Mouse (Mus musculus): Measurements from ENCODE around the gene Adap1. TPM values are rescaled to one million over a fixed set of nuclear protein-coding genes. Genes with fewer than 3 reads are reported as not detected.

Gene Adap1
- polyA plus RNA-seq, 1 experiment from 2014 or later = 1.7 TPM

DNA sequence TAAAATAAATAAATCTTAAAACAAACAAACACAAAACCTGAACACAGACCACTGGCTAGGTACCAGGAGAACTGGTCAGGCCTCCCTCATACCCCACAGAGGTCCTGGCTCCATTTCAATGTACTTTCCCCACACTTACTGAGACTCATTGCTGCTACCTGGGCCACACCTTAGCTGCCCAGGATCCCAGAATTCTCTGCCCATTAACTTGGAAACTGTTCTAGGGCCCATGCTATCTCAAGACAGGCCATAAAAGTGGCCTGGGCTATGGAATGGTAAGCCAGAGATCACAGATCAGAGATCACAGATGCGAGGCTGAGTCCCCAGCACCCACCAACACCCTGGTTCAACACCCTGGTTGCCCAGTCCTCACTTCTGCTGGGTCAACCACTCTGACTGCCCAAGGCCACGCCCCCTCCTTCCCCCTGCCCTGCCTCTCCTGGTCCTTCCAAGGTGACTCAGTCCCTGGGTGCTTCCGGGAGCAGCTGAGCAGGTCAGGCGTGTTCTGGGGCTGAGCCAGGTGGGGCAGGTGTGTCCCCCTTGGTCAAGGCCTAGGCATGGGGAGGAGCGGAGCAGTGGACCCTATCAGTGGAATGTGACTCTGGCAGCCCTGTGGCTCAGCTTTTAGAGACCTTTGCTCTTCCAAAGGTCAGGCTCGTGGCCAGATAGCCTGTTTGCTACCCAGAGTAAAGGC, 8.3 kb downstream of the Adap1 start:
- Histone ChIP-seq H3K36me3 (ENCODE audit: insufficient read depth, low read length) (no peaks in the 10 kb centered on the region), H3K4me2 (replicated peaks; ENCODE audit: low read depth, low read length) (no peak overlapping the region), H3K4me1 (ENCODE audit: insufficient read depth, low read length) (peaks cover 4% of the 10 kb centered on the region; the same call in 1 of the 2 replicates), H3K27me3 (ENCODE audit: insufficient read depth, low read length) (no peaks in the 10 kb centered on the region), H3K4me3 (ENCODE audit: low read length) (no peak overlapping the region), H3K9ac (replicated peaks; ENCODE audit: low read length) (no peak overlapping the region), H3K27ac (ENCODE audit: low read length) (peak overlapping the region; percentile 75), H3K9me3 (ENCODE audit: low read length) (no peaks in the 10 kb centered on the region)
- ATAC-seq (ENCODE audit: low FRiP score, low TSS enrichment) = peak; percentile 94
- 58% methylated on average over 6 of the region's 6 CpGs for WGBS

DNA sequence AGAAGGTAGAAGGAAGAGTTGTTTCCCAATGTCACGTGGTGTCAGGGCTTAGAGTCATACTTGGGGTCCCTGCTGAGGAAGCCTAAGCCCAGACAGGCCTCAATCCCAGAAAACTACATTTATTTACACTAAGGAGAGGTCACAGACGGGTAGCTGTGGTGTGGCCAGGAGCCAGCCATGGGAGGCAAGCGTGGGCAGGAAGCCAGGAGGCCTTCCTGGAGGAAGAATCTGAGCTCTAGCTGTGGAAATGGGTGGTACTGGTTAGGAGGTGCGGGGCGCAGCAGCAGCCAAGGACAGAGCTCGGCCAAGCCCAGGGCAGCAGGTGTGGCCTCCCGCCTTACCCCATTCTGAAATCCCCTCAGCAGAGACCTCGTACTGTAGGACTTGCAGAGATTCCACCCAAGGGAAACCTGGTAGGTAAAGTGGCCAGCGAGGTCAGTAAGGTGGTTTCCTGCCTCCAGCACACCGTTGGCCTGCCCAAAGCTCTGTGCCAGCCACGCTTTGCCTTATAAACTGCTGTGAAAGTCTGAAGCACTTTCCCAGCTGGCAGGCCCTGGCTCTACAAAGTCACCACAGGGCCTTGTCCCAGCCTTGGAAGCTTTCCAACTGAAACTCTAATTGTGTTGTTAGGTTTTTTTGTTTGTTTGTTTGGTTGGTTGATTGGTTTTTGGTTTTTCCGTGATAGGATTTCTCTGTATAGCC, 10.3 kb downstream of the Adap1 start:
- no peak overlapping the region for H3K4me3 ChIP-seq (ENCODE audit: low read length)
- H3K36me3 ChIP-seq (ENCODE audit: insufficient read depth, low read length) = no peaks in the 10 kb centered on the region
- H3K9me3 ChIP-seq (ENCODE audit: low read length) = no peaks in the 10 kb centered on the region
- H3K9ac ChIP-seq (replicated peaks; ENCODE audit: low read length) = no peak overlapping the region
- no peak overlapping the region for H3K27ac ChIP-seq (ENCODE audit: low read length)
- H3K4me1 ChIP-seq (ENCODE audit: insufficient read depth, low read length) = peaks cover 4% of the 10 kb centered on the region; the same call in 1 of the 2 replicates
- H3K27me3 ChIP-seq (ENCODE audit: insufficient read depth, low read length) = no peaks in the 10 kb centered on the region
- WGBS = 87% methylated on average over 12 of the region's 12 CpGs
- no peak overlapping the region for H3K4me2 ChIP-seq (replicated peaks; ENCODE audit: low read depth, low read length)
- ATAC-seq (ENCODE audit: low FRiP score, low TSS enrichment) = no peak

DNA sequence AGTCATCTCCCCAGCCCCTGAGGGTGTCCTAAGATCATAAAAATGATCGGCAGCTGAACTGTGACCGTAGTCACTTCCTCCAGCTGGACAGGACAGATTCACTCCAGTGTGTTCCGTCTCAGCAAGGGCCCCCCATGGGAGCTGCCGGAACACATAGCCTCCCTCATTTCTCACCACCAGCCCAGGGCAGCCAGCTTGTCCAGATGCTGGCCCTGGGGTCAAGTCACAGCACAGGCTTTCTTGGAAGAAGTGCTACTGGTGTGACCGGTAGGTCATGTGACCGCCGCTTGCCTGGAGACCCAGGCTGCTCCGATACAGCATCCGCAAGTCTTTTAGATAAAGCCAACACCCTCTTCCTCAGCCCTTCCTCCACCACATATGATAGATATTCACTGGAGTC, 11.9 kb downstream of the Adap1 start:
- Histone ChIP-seq H3K36me3 (ENCODE audit: insufficient read depth, low read length) (no peaks in the 10 kb centered on the region), H3K9ac (replicated peaks; ENCODE audit: low read length) (no peak overlapping the region), H3K4me1 (ENCODE audit: insufficient read depth, low read length) (peaks cover 4% of the 10 kb centered on the region; the same call in 1 of the 2 replicates), H3K27me3 (ENCODE audit: insufficient read depth, low read length) (no peaks in the 10 kb centered on the region), H3K27ac (ENCODE audit: low read length) (no peak overlapping the region), H3K4me2 (replicated peaks; ENCODE audit: low read depth, low read length) (no peak overlapping the region), H3K9me3 (ENCODE audit: low read length) (no peaks in the 10 kb centered on the region), H3K4me3 (ENCODE audit: low read length) (no peak overlapping the region)
- no peak for ATAC-seq (ENCODE audit: low FRiP score, low TSS enrichment)
- 58% methylated on average over 9 of the region's 9 CpGs for WGBS

DNA sequence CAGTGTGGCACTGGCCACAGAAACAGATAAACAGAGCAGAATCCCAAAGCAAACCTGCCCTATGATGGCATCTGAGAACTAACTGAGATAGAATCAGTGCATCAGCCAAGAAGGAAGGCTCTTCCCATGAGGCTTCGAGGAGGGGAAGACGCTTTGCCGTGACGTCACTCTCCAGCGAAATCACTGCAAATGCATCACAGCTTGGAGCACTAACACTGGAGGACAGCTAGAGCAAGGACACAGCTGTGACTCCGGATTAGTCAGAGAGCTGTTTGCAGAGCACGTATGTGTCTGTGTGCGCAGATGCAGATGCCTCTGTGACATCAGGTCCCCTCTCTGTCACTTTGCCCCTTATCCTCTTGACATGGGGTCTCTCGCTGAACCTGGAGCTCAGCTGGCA, 13.6 kb downstream of the Adap1 start:
- H3K9ac ChIP-seq (replicated peaks; ENCODE audit: low read length) = no peak overlapping the region
- H3K27ac ChIP-seq (ENCODE audit: low read length) = no peak overlapping the region
- no peak for ATAC-seq (ENCODE audit: low FRiP score, low TSS enrichment)
- no peaks in the 10 kb centered on the region for H3K27me3 ChIP-seq (ENCODE audit: insufficient read depth, low read length)
- no peaks in the 10 kb centered on the region for H3K9me3 ChIP-seq (ENCODE audit: low read length)
- H3K4me3 ChIP-seq (ENCODE audit: low read length) = no peak overlapping the region
- H3K36me3 ChIP-seq (ENCODE audit: insufficient read depth, low read length) = no peaks in the 10 kb centered on the region
- no peak overlapping the region for H3K4me2 ChIP-seq (replicated peaks; ENCODE audit: low read depth, low read length)
- no peaks in the 10 kb centered on the region for H3K4me1 ChIP-seq (ENCODE audit: insufficient read depth, low read length)
- WGBS = 89% methylated on average over 9 of the region's 9 CpGs

DNA sequence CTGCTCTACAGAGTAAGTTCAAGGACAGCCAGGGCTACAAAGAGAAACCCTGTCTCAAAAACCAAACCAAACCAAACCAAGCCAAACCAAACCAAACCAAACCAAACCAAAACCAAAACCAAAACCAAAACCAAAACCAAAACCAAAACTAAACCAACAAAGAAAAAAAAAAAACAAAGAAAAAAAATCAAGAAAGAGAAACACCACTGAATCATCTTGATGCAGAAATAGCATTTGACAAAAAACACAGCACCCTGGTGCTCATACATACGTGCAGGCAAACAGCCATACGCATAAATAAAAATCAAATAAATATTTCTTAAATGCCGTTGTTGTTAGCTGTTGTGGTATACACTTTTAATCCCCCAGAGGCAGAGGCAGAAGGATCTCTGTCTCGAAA, 14.9 kb downstream of the Adap1 start:
- H3K27me3 ChIP-seq (ENCODE audit: insufficient read depth, low read length) = no peaks in the 10 kb centered on the region
- no peaks in the 10 kb centered on the region for H3K9me3 ChIP-seq (ENCODE audit: low read length)
- ATAC-seq (ENCODE audit: low FRiP score, low TSS enrichment) = no peak
- H3K4me1 ChIP-seq (ENCODE audit: insufficient read depth, low read length) = no peaks in the 10 kb centered on the region
- H3K4me3 ChIP-seq (ENCODE audit: low read length) = no peak overlapping the region
- H3K27ac ChIP-seq (ENCODE audit: low read length) = no peak overlapping the region
- WGBS = 88% methylated on average over 4 of the region's 4 CpGs
- no peak overlapping the region for H3K4me2 ChIP-seq (replicated peaks; ENCODE audit: low read depth, low read length)
- no peaks in the 10 kb centered on the region for H3K36me3 ChIP-seq (ENCODE audit: insufficient read depth, low read length)
- H3K9ac ChIP-seq (replicated peaks; ENCODE audit: low read length) = no peak overlapping the region

GRCm38 (mm10) chr5:139309946-139310345, 15.5 kb downstream of the Adap1 start:
- Histone ChIP-seq H3K9me3 (ENCODE audit: low read length) (no peaks in the 10 kb centered on the region), H3K4me3 (ENCODE audit: low read length) (no peak overlapping the region), H3K27me3 (ENCODE audit: insufficient read depth, low read length) (no peaks in the 10 kb centered on the region), H3K27ac (ENCODE audit: low read length) (no peak overlapping the region), H3K9ac (replicated peaks; ENCODE audit: low read length) (no peak overlapping the region), H3K36me3 (ENCODE audit: insufficient read depth, low read length) (no peaks in the 10 kb centered on the region), H3K4me1 (ENCODE audit: insufficient read depth, low read length) (no peaks in the 10 kb centered on the region), H3K4me2 (replicated peaks; ENCODE audit: low read depth, low read length) (no peak overlapping the region)
- 55% methylated on average over 3 of the region's 3 CpGs for WGBS
- no peak for ATAC-seq (ENCODE audit: low FRiP score, low TSS enrichment)

DNA sequence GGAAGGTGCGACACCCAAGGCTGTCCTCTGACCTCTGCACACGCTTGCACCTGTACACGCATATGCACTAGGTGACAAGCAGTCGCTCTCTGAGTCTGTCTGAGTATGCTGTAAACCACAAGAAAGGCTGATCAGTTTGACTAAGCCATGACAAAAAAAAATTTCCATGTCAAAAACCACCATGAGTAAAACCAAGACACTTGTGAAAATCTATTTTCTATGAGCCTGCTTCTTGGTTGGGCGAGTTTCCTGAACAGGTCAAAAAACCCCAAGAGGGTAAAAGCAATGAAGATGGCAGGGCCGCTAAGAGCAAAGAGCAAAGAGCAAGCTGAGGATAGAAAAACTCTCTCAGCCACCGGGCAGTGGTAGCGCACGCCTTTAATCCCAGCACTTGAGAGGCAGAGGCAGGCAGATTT, 21.8 kb downstream of the Adap1 start:
- WGBS = 88% methylated on average over 9 of the region's 9 CpGs
- H3K9ac ChIP-seq (replicated peaks; ENCODE audit: low read length) = no peak overlapping the region

DNA sequence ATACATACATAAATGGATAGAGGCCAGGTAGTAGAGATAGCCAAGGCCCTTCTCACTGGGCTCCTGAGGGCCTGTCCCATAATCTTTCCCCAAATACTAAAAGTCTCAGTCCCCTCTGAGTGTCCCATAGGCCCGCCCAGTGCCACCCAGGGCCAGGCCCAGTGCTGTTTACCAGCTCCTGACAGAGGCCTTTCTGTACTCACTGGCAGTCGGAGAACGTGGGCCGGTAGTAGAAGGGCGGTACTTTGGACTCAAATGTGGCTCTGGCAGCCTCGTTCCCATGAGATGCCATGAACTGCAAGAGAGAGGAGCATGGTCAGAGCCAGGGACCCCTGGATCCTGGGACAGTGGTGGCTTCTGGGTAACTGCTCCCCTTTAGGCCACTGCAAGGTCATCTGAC, 23.3 kb downstream of the Adap1 start:
- no peak overlapping the region for H3K9ac ChIP-seq (replicated peaks; ENCODE audit: low read length)
- H3K4me1 ChIP-seq (ENCODE audit: insufficient read depth, low read length) = no peaks in the 10 kb centered on the region
- no peaks in the 10 kb centered on the region for H3K27me3 ChIP-seq (ENCODE audit: insufficient read depth, low read length)
- H3K27ac ChIP-seq (ENCODE audit: low read length) = no peak overlapping the region
- no peak for ATAC-seq (ENCODE audit: low FRiP score, low TSS enrichment)
- H3K4me2 ChIP-seq (replicated peaks; ENCODE audit: low read depth, low read length) = no peak overlapping the region
- no peaks in the 10 kb centered on the region for H3K36me3 ChIP-seq (ENCODE audit: insufficient read depth, low read length)
- 88% methylated on average over 6 of the region's 6 CpGs for WGBS
- H3K9me3 ChIP-seq (ENCODE audit: low read length) = no peaks in the 10 kb centered on the region
- H3K4me3 ChIP-seq (ENCODE audit: low read length) = no peak overlapping the region

More for the DNA sequence above, 21.8 kb downstream of the Adap1 start:
- Histone ChIP-seq H3K27me3 (ENCODE audit: insufficient read depth, low read length) (no peaks in the 10 kb centered on the region), H3K4me2 (replicated peaks; ENCODE audit: low read depth, low read length) (no peak overlapping the region), H3K27ac (ENCODE audit: low read length) (no peak overlapping the region), H3K36me3 (ENCODE audit: insufficient read depth, low read length) (no peaks in the 10 kb centered on the region), H3K9me3 (ENCODE audit: low read length) (no peaks in the 10 kb centered on the region), H3K4me1 (ENCODE audit: insufficient read depth, low read length) (no peaks in the 10 kb centered on the region), H3K4me3 (ENCODE audit: low read length) (no peak overlapping the region)
- ATAC-seq (ENCODE audit: low FRiP score, low TSS enrichment) = no peak

DNA sequence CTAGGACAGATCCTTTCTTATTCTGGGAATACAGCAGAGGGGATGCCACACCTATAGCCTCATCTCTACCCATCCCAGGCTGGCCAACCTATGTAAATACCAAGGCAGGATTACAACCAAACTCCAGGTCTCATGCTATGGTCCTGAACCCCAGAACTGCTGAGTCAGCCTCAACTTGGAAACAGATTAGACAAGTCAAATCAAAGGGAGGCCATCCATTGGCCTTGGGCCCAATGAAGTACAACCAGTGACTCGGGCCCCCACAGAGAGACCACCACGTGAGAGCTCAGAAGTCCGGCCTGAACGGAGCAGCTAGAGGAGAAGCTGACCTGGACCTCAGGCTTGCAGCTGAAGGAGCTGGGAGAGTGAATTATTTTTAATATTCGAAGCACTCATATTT, 27.7 kb downstream of the Adap1 start:
- Histone ChIP-seq H3K4me1 (ENCODE audit: insufficient read depth, low read length) (no peaks in the 10 kb centered on the region), H3K4me3 (ENCODE audit: low read length) (no peak overlapping the region), H3K36me3 (ENCODE audit: insufficient read depth, low read length) (no peaks in the 10 kb centered on the region), H3K27ac (ENCODE audit: low read length) (no peak overlapping the region), H3K9me3 (ENCODE audit: low read length) (no peaks in the 10 kb centered on the region), H3K4me2 (replicated peaks; ENCODE audit: low read depth, low read length) (no peak overlapping the region), H3K27me3 (ENCODE audit: insufficient read depth, low read length) (no peaks in the 10 kb centered on the region), H3K9ac (replicated peaks; ENCODE audit: low read length) (no peak overlapping the region)
- ATAC-seq (ENCODE audit: low FRiP score, low TSS enrichment) = no peak
- 87% methylated on average over 5 of the region's 5 CpGs for WGBS

- Histone ChIP-seq H3K27me3 (ENCODE audit: insufficient read depth, low read length) (no peaks in the 10 kb centered on the region), H3K27ac (ENCODE audit: low read length) (no peak overlapping the region), H3K4me1 (ENCODE audit: insufficient read depth, low read length) (no peaks in the 10 kb centered on the region), H3K4me2 (replicated peaks; ENCODE audit: low read depth, low read length) (no peak overlapping the region), H3K4me3 (ENCODE audit: low read length) (no peak overlapping the region), H3K9ac (replicated peaks; ENCODE audit: low read length) (no peak overlapping the region), H3K9me3 (ENCODE audit: low read length) (no peaks in the 10 kb centered on the region), H3K36me3 (ENCODE audit: insufficient read depth, low read length) (no peaks in the 10 kb centered on the region)
- no peak for ATAC-seq (ENCODE audit: low FRiP score, low TSS enrichment)
- 83% methylated on average over 10 of the region's 10 CpGs for WGBS
These were observed 28.3 kb downstream of the Adap1 start for GRCm38 (mm10) chr5:139297092-139297491.

All from kidney, embryonic 16.5 days (tissue).